Mouse (Mus musculus) gonadal fat pad, adult 2 months (tissue): ENCODE data around the gene Mccc1. TPM values are rescaled to one million over a fixed set of nuclear protein-coding genes. Genes with fewer than 3 reads are reported as not detected.

Experiments used
- DNase-seq: peaks from one replicate; pipeline ENCODE4 v3.0.0-alpha.2; 2012; ENCODE audit warnings: low read depth
- polyA plus RNA-seq: library from polyadenylated mRNA; depleted of rRNA; stranded (reverse); fragments of >200 nt; gene quantifications from 2 replicates; pipeline ENCODE4 v1.2.3, GENCODE M21; 2012; rRNA removed

The Mccc1 gene
- polyA plus RNA-seq: 40.5 and 40.7 TPM in 2 replicates

DNA sequence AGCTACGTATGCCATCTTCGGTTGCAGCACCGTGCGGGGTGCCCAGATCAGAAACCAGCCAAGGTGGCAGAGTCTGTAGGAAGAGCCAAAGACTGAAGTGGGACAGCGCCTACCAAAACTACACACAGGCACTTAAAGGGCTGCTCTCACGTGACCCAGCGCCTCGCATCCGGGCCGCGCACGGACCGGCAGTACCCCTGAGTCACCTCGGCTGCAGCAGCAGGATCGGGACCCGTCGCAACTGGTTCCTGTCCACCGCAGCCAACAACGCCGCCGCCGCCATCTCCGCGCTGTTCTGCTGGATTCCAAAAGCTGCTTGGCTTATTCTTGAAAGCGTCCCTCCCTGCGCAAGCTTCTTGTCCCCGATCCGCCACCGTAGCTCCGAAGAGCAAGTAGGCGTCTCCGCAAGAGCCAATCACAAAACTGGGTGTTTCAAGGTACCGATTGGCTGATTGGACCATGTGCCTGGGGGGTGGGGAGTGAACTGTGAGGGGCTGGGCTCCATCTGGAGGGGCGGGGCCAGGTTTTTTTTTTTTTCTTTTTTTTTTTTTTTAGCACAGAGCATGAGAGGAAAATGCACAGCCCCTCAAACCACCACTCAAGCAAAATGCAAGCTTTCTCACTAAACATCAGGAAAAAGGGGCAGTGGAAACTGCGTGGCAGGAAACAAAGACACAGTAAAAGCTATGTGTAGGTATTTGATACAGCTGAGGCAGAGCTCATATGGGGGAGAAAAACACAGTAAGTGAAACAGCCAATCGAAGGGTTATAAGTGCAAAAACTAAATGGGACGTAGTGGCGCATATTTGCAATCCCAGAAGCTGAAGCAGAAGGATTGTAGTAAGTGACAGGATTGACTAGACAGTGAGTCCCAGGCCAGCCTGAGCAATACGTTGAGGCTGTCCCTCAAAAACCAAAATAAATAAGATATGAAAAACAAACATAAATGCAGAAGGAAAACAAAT lies at the start of gene Mccc1:
Gene Mccc1, minus strand, starts transcription at position 404 of the 965 bp plus-strand sequence.
- peak; percentile 90 for DNase-seq

DNA sequence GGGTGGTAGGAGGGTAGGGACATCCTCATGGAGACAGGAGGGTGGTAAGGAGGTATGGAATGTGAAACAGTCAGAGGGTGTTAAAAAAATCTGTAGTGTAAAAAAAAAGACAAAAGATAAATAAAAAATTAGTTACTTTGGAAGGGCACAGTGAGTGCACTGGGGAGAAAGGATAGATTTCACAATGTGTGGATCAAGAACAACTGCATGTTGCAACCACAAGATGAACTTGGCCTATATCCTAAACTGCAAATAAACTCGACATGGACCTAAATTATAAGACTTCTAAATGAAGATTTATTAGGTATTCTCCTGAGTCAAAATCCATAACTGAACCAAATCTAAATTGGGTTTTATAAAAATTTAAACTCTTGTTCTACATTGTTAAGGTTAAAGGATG lies 48.6 kb upstream of the Mccc1 start:
- no peak for DNase-seq

DNA sequence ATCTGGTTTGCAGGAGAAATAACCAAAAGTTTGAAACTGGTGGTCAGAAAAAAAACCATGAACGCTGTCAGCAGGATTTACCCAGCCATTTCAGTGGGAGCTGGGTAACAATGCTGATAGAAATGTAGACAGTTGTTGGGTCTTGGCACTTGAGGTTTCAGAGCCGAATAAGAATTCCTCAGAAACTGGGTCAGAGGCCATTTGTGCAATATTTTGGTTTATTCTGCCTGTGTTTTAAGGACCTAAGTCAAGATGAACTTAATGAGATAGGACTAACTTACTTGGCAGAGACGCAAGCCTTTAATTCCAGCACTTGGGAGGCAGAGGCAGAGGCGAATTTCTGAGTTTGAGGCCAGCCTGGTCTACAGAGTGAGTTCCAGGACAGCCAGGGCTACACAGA lies 44.6 kb upstream of the Mccc1 start:
- no peak for DNase-seq

DNA sequence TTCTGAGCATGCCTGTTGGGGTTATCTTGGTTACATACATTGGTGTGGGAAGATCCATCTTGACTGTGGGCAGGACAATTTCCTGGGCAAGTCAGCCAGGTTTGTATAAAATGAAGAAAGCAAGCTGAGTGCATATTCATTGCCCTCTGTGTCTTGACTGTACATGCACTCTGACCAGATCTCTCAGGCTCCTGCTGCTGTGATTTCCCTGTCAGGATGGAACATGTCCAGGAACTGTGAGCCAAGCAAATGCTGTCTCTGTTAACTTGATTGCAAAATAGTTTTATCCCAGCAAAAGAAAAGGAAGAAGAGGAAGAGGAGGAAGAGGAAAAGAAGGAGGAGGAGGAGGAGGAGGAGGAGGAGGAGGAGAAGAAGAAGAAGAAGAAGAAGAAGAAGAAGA lies 44.0 kb upstream of the Mccc1 start:
- no peak for DNase-seq

DNA sequence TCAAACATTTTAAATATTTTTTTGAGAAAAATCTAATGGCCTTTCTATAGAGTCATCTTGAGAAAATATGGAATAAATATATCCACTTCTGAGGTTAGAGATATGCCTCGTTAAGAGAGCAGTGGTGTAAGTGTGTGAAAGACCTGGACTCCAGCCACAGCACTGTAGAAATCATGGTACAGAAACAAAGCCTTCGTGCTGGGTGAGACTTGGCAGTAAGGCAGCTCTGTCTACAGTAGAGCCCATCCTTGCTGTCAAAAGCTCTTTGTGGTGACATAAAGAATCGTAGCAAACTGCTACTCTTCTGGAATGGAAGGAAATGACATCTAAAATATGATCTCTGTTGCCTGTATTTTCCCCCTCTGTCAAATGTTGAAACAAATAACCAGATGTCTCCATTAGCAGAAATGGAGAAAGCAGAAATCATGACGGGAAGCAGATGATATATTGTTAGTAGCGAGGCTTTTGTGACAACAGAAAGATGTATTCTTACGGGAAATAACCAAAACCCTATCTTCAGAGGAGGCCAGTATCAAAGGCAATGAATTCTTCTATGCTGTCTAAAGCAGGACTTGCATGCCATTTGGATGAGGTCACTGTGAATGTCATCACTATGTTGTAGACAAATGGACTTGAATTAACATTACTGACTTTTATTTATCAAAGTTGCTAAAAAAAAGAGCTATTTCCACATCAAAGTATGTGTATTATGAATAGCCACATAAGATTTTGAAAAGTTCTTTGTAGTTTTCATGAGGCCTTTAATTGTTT lies 31.4 kb upstream of the Mccc1 start:
- DNase-seq: peak; percentile 38

DNA sequence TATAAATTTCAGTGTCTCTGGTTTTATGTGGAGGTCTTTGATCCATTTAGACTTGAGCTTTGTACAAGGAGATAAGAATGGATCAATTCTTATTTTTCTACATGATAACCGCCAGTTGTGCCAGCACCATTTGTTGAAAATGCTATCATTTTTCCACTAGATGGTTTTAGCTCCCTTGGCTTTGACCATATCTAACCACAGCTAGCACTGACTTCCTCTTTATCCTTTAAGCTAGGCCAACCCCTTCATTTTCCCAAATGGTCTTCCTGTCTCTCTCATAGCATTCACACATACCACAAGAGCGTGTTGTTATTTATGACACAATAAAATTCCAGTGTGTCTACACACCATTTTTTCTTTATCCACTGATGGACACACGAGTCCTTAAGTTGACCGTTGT lies 29.5 kb upstream of the Mccc1 start:
- no peak for DNase-seq

DNA sequence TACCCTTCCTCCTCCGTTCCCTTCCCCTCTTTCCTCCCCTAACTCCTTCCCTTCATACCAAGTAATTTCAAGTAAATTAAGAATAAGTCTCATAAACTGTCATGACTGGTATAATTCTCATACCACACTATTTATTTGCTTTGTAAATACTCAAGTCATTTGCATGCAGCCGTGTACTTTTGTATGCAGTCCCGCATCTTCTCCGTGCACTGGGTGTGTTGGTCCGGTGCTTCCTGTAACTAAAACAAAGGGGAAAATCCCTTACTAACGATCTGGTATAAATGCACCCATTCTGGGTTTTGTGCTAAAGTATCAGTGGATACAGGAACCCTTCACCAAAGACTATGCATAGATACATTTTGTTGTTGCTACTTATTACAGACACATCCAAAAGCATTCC lies 25.3 kb upstream of the Mccc1 start:
- DNase-seq: no peak

DNA sequence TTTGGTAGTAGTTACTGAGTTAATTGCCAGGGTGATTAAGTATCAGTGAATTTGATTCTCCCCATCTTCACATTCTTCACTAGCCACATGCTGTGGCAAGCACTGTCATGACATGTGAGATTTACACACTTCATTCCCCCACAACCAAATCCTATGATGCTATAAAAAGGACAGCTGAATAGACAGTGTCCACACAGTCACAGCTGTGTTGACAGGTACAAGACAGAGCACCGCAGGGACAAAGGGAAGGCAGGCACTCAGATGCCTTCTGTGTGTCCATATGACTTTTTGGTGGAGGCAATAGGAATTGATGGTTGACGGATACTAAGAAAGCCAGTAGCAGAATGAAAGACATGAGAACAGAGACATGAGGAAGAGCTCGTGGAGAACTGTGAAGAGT lies 10.8 kb upstream of the Mccc1 start:
- DNase-seq: no peak

DNA sequence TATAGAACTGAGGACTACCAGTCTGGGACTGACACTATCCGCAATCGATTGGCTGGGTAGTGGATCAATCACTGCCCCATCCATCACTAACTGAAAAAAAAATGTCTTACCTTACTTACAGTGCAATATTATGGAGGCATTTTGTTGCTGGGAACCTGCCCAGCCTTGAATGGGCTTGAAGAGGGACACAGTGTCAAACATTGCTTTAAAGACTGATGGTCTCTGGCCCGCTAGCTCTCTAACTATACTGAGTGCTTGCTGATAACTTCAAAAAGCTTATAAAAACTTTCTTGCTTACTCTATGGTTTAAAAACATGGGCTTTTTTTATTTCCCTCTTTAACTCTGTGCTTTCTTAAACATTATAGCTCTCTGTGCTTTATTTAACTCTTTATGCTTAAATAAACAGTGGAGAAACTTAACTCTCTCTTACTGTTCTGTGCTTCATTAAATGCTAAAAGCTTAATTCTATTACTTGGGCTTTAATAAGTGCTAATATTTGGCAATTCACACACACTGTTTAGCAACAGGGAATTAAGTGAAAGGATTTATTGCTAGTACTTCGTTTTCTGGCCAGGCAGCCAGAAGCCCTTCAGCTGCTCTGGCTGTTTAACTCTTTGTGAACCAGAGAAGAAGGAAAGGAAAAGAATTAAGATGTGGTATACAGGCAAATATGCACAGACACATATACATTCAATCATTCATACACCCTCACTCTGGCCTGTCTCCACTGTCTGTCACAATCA lies 8.1 kb upstream of the Mccc1 start:
- DNase-seq: peak; percentile 61

DNA sequence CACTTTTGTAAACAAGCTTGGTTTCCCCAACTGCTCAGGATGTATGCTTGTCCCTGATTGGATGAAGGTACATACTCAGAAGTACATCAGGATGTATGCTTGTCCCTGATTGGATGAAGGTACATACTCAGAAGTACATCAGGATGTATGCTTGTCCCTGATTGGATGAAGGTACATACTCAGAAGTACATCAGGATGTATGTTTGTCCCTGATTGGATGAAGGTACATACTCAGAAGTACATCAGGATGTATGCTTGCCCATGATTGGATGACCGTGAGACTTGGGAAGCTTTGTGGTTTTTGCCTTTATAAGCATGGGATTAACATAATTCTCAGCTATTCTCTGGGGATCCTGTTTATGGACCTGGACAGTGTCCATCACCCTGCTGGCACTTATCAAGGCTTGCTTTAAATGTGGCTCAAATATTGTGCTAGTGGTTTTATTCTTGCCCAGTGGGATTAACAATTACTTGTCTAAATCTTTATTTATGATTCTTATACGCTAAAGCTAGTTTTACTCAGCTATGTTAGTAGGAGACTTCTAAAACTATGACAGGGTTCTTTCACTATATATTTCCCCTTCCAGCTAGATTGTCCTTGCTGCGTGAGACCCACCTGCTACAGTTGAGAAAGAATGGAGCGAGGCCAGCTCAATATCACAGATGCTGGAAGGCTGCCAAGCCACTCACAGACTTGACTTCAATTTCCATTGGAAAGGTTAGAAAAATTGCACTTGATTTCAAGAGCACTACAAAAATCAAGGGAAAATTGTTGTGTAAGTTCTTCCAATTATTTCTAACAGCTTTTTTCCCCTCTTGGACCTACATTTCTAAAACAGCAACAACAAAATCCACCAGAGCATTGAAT lies 3.8 kb upstream of the Mccc1 start:
- no peak for DNase-seq

DNA sequence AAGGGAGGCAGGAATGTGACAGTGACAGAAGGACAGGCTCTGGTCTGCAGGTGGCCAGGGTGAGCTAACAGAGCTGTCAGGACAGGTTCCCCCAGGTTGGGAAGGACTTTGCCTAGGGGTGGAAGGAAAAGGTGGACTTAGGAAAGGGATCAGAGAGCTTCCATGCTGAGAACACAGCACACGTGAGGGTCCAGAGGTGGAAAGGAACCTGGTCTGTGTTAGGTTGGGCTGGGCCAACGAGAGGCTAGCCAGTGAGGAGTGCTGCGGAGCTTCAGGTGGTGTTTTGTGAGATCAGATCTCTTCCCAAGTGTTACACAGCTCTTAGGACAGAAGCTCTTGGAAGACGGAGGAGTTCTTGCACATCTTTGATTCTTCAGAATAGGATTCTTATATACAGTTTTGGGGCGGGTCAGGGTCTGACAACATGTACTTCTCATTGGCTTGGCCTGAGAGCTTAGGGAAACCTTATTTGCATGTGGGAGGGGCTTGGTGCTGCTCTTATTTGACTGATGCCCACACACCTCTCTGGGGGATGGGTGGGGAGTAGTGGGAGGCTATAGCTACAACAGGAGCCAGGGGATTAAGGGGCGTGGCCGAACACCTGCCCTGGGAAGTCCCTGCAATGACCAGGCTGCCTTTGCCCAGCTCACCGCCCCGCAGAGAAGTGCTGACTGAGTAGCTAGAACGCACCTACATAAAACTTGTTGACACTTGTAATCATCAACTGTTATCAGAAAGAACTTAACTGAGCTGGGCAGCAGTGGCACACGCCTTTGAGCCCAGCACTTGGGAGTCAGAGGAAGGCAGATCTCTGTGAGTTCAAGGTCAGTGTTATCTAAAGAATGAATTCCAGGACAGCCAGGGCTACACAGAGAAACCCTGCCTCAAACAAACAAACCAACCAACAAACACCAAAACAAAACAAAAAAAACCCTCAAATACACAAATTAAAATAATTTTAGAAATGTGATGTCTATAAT lies 5.6 kb downstream of the Mccc1 start:
- DNase-seq: no peak

DNA sequence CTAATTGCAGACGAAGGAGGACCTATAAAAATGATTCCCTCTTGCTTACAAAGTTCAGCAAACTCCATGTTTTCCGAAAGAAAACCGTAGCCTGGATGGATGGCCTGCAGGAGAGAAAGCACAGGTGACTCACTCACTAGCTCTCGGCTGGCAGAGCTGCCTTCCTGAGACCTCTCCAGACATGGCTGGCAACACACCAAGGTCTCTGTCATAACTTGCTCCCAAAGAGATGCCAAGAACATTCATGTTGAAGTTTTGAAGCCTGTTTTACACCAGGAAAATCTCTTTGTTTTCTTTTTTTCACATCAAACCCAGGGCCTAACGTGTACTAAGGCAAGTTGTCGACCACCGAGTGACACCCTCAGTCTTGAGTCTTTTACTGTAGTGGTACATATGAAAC lies 9.8 kb downstream of the Mccc1 start:
- peak; percentile 71 for DNase-seq

DNA sequence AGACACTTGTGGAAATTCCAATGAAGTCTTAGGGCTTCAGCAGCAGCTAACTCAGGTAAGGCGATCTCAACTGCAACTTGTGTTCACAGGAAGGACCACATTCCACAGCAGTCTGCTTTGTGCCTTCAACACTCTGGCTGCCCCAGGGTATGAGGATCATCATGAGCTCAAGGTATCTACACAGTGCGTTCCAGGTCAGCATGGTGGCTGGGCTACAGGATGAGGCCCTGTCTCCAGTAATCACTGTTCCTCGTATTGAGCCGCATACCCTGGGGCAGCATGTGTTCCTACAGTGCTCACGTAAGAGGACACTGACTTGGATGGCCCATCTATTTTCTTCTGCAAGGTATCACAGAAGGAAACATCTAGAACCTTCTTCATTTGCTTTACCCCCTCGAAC lies 12.4 kb downstream of the Mccc1 start:
- DNase-seq: peak; percentile 91

DNA sequence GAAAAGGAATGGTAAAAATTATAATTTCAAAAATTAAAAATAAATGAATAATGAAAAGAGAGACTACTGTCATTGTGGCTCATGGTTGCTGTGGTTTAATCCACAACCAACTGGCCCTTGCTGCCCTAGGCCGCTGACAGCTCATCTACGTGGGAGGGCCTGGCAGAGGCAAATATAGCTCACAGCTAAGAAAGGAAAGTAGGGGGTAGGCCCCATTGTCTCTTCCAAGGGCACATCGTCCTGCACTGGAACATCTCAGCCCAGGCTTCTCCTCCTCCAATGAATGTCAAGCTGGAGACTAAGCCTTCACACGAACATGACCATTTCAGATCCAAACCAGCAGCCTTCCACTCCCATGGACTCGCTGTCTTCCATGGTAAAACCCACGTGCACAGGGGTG lies 14.2 kb downstream of the Mccc1 start:
- no peak for DNase-seq

DNA sequence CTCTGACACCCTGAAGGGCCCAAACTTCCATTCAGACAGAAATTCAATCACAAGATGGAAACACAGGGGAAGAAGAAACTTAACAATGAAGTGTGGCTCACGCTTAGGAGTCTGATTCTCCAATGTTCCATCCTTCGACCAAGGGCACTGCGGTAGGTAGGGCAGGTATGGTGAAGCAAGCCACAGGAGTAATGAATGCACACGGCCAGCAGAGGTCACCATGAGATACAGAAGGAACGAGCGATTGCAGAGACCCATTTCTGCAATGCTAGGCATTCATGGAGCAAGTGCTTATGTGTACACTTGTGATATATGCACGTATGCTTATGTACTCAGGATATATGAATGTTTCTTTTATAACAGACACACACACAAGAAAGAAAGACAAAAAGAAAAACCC lies 26.9 kb downstream of the Mccc1 start:
- DNase-seq: no peak

DNA sequence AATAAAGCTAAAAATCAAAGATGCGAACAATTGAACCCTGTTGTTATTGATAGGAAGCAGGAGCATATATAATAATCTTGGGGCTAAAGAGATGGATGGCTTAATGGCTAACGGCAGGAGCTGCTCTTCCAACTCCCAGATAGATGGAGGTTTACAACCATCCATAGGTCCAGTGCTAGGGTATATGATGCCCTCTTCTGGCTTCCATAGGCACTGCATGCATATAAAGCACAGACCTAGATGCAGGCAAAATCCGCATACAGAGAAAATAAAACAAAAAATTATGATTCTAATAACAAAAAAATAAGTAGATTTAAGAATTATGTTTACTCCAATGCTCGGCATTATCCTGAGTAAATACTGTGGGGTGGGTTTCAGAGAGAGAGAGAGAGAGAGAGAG lies 27.5 kb downstream of the Mccc1 start:
- no peak for DNase-seq

DNA sequence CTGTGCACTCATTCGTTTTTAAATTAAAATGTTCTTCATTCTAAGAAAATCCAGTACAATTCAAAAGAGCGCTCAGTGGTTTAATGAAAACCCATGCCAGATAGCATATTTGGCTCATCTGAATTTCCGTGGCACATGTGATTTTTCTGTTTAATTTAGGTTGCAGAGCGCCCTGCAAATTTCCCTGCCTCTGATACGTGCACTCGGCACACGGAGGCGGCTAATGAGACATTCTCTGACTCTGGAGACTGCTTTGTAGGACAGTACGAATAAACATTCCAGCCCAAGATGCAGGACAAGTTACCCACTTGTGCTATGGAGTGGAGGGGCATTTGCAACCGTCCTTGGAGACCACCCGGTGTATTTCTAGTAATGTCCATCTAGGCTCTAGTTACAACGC lies 29.3 kb downstream of the Mccc1 start:
- DNase-seq: no peak

DNA sequence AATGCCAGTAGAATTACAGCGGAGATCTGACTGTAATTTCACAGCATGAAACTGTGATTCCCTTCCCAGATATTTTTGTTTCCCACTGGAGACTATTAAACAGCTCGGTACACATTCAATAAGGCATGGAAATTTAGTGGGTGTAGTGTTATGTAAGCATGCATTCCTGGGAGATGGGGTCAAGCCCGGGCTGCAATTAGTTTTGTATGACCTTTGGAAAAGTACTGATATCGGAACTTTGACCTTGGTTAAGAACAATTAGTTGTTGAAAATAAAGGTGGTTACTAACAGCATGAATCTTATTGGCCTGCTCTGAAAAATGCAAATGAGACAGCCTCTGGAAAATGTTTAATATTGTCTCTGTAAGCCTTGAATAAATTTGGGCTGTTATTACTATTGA lies 30.0 kb downstream of the Mccc1 start:
- no peak for DNase-seq

DNA sequence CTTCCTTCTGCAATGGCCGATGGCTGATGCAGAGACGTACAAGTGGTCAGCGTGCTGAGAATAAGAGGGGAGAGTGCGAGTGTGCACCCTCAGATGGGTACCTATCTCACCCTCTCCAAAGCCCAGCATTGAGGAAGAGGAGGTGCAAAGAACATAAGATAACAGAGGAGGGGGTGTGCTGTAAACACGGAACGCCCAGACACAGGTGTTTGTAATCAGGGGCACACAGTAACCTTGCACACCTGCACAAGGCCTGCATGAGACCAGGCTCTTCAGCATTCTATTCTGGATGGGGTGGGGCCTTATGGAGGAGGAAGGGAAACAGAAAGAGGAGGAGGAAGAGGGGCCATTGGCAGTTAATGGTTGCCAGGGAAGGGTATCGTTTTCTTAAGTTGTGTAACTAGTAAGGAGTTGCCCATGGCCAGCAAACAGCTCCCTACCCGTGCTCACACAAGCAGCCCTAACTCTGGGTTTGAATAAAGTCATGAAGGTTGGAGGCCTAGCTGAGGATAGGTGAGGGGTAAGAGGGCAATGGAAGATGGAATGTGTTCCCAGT lies 33.0 kb downstream of the Mccc1 start:
- DNase-seq: no peak

DNA sequence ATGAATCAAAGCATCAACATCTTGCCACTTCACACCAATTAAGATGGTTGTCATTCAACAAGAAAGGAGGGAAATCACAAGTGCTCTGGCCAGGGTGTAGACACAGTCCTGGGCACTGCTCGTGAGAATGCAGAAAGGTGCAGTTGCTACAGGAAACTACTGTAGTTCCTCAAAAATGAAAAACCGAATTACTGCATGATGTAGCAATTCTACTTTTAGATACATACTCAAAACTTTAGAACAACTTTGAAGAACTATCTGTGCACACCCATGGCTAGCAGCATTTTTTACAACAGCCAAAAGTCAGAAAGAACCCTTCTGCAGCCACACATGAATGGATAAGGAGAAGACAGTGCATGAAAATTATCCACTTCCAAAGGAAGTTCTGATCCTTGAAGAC lies 34.0 kb downstream of the Mccc1 start:
- DNase-seq: no peak
